Comparison of ENCODE assay signal across 7 mouse cellular contexts in genomic region chr6:28262198-28262621, GRCm38 (mm10).
DNase-seq lines count a peak whose midpoint lies in the region; ATAC-seq and TF ChIP-seq lines count a peak whose summit lies in the region.

No protein-coding gene starts in this region.

- DNase-seq in 3T3-L1 (ENCODE audit: low read depth, low spot score) (peak; percentile 50), 416B (ENCODE audit: low read depth) (peak; percentile 55)
- no peak for DNase-seq in thymus, postnatal 25 days
- DNase-seq in right cerebral cortex, adult 2 months (ENCODE audit: low spot score in 2 of 2), result no peak

- H3K4me3 ChIP-seq in embryonic fibroblast, embryonic 13.5 days (ENCODE audit: insufficient read depth, low read length), result peak overlapping the region; percentile 81
- peak overlapping the region; percentile 90 for H3K4me3 ChIP-seq in intestine, embryonic 16.5 days (ENCODE audit: low read length)

- H3K27ac ChIP-seq in embryonic fibroblast, embryonic 13.5 days (ENCODE audit: insufficient read depth, low read length), result peak overlapping the region; percentile 20; the same call in 1 of the 2 replicates
- peak overlapping the region; percentile 86 for H3K27ac ChIP-seq in intestine, embryonic 16.5 days (ENCODE audit: low read length)

- H3K9me3 ChIP-seq in intestine, embryonic 16.5 days (ENCODE audit: control insufficient read depth, low read length), result no peaks in the 10 kb centered on the region

- no peaks in the 10 kb centered on the region for H3K36me3 ChIP-seq in intestine, embryonic 16.5 days (ENCODE audit: control insufficient read depth, insufficient read depth, low read length)

- H3K9ac ChIP-seq in intestine, embryonic 16.5 days (ENCODE audit: low read depth, low read length), result peak overlapping the region; percentile 85

- TF ChIP-seq CTCF in embryonic fibroblast, embryonic 13.5 days (IDR thresholded peaks at IDR 0.05; ENCODE audit: borderline replicate concordance, insufficient read depth, low read length), result no peak

- H3K4me2 ChIP-seq in intestine, embryonic 16.5 days (ENCODE audit: low read depth, low read length), result peak overlapping the region; percentile 94

- no peak for TF ChIP-seq POLR2A in embryonic fibroblast, embryonic 13.5 days (IDR thresholded peaks at IDR 0.05; ENCODE audit: low read depth, low read length)

- H3K4me1 ChIP-seq in embryonic fibroblast, embryonic 13.5 days (ENCODE audit: control insufficient read depth, insufficient read depth, low read length), result peaks cover 2% of the 10 kb centered on the region; the same call in 1 of the 2 replicates
- peaks cover 4% of the 10 kb centered on the region for H3K4me1 ChIP-seq in intestine, embryonic 16.5 days (ENCODE audit: control insufficient read depth, insufficient read depth, low read length)

- WGBS in intestine, embryonic 16.5 days, result under 1% methylated on average over 25 of the region's 29 CpGs

- H3K27me3 ChIP-seq in intestine, embryonic 16.5 days (replicated peaks; ENCODE audit: control insufficient read depth, insufficient read depth, low read length), result no peaks in the 10 kb centered on the region

- peak; percentile 73 for ATAC-seq in intestine, embryonic 16.5 days
- peak; percentile 36; the same call in 1 of the 2 replicates for ATAC-seq in monocyte, adult 5-6 weeks (replicated peaks; ENCODE audit: insufficient number of reproducible peaks, low FRiP score, low TSS enrichment, poor library complexity, severe bottlenecking)

Comparison
In these comparisons a context has a peak if more than half of its experiments do, and no peak if none do; other contexts are left out.
1. DNase-seq: peak in 3T3-L1 (single experiment) and 416B (single experiment); none in thymus, postnatal 25 days (single experiment) and right cerebral cortex, adult 2 months (0 of 2).